Mouse (Mus musculus) frontal cortex, postnatal 10 days (tissue): ENCODE data around the gene Homez.

Experiments used
- DNase-seq, 2 experiments: peaks; one replicate each; pipeline ENCODE4 v3.0.0; 2022; ENCODE audit warnings: low spot score in 2 of 2, mixed read lengths in 1 of 2

Homez gene

DNA sequence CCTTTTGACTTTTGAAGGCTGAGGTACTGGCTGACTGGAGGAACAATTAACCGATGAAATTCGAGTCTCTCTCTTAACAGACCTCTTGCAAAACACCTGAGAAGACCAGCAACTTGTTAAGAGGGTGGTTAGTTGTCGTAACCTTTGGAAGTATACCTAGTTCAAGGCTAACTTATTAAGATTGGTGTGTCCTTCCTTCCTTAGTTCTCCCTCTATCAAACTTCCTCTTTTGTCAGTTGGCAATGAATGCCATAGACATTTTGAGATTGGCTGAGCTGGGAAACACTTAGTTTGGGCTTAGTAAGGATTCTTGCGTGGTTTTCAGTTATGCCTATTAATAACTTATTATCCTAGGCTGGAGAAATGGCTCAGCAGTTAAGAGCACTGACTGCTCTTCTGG lies 2.7 kb downstream of the Homez start:
- DNase-seq, result no peak

GRCm38 (mm10) chr14:54866936-54867335 lies 3.8 kb downstream of the Homez start:
- no peak for DNase-seq

DNA sequence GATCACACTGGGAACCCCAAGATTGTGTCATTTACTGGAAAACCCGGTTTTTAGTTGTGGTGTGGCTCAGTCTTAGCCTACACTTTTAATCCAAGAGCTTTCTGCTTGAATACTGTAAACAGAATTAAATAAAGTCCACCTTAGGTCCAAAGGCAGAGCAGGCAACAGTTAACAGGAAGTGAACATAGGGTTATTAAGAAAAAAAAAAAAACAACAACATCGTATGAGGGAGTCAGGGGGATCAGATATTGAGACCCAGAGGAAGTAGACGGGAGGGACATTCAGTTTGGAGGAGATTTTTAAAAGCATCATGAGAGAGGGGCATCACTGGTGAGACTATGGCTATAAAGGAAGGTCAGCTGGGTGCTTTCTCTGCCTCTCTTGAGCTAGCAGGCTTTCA lies 4.5 kb downstream of the Homez start:
- DNase-seq, result no peak

DNA sequence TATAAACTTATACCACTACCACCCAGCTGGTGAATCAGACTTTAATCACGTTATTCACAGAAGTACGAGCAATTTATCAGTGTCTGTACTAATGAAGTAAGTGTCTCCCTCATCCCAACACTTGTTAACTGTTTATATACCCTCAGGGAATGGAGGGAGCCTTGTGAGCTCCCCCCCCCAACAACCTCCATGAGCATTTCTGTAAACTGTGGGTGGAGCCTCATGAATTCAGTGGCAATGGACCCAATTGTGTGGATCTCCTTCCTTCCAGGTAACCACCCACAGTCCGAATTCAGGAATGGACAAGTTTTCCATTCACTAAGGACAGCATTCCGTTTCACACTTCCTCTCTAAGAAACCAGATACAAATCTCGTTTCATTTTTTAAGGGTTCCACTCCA lies 5.1 kb downstream of the Homez start:
- DNase-seq, result no peak

DNA sequence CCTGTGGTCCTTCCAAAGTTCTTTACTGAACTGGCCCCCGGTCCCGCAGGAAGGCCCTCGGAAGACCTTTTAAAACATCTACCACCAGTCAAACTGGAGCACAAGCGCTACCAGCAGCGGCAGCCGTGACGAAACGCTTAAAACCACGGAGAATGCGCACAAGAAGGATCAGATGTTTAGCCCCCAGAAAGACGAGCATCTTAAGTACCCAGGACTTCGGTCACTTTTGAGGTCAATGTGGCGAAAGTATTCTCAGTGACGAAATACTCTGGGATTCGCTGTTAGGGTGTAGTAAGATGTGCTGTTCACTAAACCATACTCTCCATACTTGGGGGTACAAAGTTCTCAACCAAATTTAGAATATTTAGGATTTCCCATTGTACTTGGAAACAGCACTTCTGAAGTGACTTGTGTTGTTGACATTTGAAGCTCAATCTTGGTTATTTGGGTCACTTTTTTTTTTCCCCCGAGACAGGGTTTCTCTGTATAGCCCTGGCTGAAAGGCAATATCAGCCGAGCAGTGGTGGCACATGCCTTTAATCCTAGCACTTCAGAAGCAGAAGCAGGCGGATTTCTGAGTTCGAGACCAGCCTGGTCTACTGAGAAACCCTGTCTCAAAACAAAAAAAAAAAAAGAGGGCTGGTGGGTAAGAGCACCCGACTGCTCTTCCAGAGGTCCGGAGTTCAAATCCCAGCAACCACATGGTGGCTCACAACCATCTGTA lies 6.3 kb downstream of the Homez start:
- DNase-seq, result no peak

DNA sequence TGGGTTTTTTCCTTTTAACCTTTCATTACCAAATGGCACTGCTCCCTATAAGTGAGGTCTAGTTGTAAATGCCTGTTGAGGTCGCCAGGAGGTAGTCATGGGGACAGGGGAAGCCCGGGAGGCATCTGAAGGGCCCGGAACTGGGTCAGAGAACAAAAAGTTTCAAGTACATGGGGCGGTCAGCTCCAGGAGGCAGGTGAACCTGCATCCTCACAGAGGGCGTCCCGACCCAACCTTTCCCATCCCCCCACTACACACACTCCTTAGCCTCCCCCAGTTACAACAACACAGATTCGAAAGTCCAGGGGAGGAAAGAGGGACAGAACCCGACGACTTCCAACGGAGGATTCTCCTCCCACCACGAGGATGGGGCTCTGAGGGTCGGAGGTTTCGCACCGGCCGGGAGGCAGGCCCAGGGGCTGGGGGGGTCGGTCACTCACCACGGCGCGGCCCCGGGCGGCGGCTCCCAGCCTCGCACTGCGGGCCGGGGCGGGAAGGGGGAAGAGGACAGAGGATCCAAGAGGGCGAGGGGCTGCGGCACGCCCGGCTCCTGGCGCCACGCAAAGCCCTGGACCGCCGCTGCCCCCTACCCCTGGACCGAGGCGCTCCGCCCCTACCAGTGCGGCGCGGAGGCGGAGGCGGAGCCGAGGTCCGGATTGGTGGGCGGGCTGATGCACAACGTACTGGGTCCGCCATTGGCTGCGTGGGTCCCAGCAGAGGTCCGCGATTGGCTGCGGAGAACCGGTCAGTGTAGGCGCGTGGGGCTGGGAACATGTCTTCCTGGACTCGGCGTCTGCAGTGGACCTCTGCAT lies 7.1 kb downstream of the Homez start:
- DNase-seq, result peak; percentile 87 to 89

GRCm38 (mm10) chr14:54860511-54860910 lies 10.2 kb downstream of the Homez start:
- DNase-seq, result peak in 1 of 2 experiments; percentile 36

- DNase-seq, result no peak
These were observed 12.9 kb downstream of the Homez start for GRCm38 (mm10) chr14:54857891-54858290.

GRCm38 (mm10) chr14:54856703-54857102 lies 14.1 kb downstream of the Homez start:
- no peak for DNase-seq

DNA sequence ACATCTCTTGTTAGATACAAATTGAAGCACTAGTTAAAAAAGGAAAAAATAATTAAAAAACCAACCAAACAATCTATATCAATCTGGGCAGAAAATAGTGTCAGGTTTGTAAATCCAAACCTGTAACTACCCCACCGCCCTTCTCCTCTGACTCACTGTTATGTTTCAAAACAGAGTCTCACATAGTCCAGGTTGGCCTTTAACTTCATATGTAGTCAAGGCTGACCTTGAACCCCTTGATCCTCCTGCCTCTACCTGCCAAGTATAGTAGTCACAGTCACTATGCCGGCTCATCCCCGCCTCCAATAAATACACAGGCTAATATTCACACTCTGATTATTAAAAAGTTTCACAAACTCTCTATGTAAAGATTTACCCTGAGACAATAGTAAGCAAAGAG lies 15.0 kb downstream of the Homez start:
- no peak for DNase-seq

DNA sequence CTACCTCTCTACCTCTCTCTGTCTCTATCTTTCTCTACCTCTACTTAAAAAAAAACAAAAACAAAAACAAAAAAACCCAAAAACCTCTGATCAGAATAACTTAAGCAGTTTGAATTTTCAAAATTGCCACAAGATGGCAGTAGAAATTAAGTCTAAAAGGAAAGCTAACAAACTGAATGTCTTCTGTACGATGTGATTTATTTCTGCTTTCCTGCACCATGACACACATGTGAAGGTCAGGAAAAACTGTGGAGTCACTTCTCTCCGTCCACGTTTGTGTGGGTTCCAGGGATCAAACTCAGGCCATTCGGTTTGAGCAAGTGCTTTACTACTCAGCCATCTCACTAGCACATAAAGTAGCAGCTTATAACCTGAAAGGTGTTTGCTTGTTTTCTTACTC lies 27.3 kb downstream of the Homez start:
- DNase-seq, result no peak

DNA sequence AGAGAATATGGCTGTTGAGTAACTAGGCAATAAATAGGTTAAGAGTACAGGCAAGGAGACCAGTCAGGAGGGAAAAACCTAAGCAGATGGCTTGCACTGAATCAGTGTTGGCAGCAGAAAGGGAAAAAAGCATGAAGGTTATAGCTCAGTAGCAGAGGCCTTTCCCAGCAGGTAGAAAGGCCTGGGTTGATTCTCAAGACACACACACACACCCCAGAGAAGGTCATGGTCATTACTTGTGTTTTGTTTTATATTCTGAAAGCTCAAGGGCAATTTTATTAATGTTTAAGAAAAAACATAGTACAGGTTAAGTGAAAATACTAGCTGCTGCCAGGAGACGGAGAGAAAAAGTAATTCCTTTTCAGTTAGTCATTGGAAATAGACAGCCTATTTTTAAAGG lies 47.0 kb downstream of the Homez start:
- DNase-seq, result no peak

DNA sequence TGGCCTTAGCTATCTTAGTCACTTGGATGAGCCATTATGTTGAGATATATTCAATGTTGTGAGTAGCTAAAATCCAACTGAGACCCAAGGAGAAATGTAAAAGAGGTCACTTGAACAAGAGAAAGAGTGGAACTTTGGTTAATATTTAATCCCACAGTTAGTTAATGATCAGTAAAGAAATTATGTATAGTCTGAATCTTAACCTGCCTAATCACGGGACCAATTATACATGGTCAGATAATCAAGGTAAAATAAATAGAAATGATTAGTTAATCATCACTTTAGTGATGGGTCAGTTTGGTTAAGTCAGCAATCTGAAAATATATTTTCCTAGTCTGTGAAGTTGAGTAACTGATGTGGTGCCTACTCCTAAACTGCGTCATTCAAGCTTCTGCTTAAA lies 48.5 kb downstream of the Homez start:
- no peak for DNase-seq

- DNase-seq, result no peak
These were observed 53.0 kb downstream of the Homez start for GRCm38 (mm10) chr14:54817791-54818190.

GRCm38 (mm10) chr14:54815737-54816136 lies 55.0 kb downstream of the Homez start:
- no peak for DNase-seq

- DNase-seq, result no peak
These were observed 56.8 kb downstream of the Homez start, which contains the start of gene Rnf212b for GRCm38 (mm10) chr14:54813991-54814390. Gene Rnf212b, plus strand, starts transcription at chr14:54814141.

DNA sequence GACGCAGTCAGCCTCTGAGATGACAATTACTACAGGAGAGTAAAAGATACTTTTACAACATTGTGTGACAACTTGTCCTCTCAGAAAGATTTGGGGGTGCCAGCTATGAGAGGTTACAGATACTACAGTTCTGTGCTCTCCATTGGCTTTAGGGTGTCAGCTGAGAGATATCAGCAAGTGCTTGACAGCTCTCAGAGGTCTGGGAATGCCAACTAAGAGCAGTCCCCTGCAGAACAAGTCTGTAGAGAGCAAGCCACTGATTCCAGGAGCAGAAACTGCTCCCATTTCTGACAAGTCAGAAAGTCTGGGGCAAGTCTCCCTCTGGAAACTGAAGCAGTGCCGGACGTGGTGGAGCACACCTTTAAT lies 61.1 kb downstream of the Homez start:
- DNase-seq, result no peak

- no peak for DNase-seq
These were observed 61.8 kb downstream of the Homez start for GRCm38 (mm10) chr14:54808718-54809667.

DNA sequence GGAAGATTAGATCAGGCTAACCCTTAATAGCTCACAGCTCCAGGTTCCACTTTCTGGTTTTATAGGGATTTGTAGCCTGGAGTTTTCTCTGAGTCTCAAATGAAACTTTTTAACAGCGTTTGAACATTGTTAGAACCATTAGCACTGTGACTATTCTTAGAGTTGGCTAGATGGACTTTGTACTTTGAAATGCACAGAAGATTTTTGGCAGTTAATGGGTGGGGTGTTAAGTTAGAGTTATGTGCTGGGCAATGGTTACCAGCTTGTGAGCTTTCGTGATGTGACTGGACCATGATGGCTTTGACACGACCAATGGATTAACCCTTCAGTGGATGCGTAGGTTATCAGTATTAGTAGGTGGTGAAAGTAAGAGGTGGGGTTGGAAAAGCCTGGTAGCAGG lies 64.6 kb downstream of the Homez start:
- DNase-seq, result no peak
